Mouse (Mus musculus): Measurements from ENCODE around the gene Rnf217.

GRCm38 (mm10) chr10:31504134-31504551 is 104.8 kb downstream of the Rnf217 start:
- no peak for TF ChIP-seq EP300 (IDR thresholded peaks at IDR 0.05; ENCODE audit: insufficient read depth, low read depth, low read length)
- TF ChIP-seq CTCF (IDR thresholded peaks at IDR 0.05) = peak; percentile 52
- no peak for TF ChIP-seq POLR2A (IDR thresholded peaks at IDR 0.05; ENCODE audit: insufficient read depth, low read depth, low read length)

Data from heart, adult 2 months (tissue).